Mouse (Mus musculus): ENCODE data around the gene Cyp19a1. TPM values are rescaled to one million over a fixed set of nuclear protein-coding genes. Genes with fewer than 3 reads are reported as not detected.
A peak's percentile ranks its signal among the peaks of the same experiment; 100 is the strongest.

The Cyp19a1 gene
- 0.11 TPM in 1 of 2 replicates, not detected in the other for polyA plus RNA-seq (2015; fragmentation: Nextera tagmentation; extraction: Ambion mirVana)

DNA sequence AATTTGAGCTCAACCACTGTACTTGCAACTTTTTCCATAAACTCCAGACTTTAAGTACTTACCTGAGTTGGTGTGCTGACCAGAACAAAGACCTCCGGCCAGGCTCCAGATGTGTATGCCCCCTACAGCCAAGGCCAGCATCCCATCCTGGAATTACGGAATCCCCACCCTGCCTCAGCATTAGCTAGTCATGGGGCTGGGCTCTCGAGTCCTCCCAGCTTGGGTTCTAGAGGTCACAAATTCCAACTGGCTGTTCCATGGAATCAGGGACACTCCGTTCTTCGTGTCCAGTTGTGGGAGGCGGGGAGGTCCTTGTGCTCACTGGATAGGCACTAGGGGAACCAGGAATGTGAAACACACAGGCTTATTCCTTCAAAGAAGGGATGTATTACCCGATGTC lies at the start of gene Cyp19a1:
Cyp19a1 (minus strand) TSS at position 101 of the 400 bp plus-strand sequence.
- 87% methylated on average over 7 of the region's 7 CpGs for WGBS
- no peak for ATAC-seq (replicated peaks)
- H3K27me3 ChIP-seq (replicated peaks): no peaks in the 10 kb centered on the region
- no peak within 1 kb of the TSS for H3K4me3 ChIP-seq
- H3K4me1 ChIP-seq: no peaks in the 10 kb centered on the region
- H3K9ac ChIP-seq: no peak within 1 kb of the TSS
- no peaks in the 10 kb centered on the region for H3K9me3 ChIP-seq
- no peak within 1 kb of the TSS for H3K27ac ChIP-seq
- H3K4me2 ChIP-seq: no peak within 1 kb of the TSS
- H3K36me3 ChIP-seq (replicated peaks): no peaks in the 10 kb centered on the region

- ATAC-seq (replicated peaks): no peak
- H3K36me3 ChIP-seq (replicated peaks): no peaks in the 10 kb centered on the region
- 78% methylated on average over 9 of the region's 9 CpGs for WGBS
Observed at GRCm38 (mm10) chr9:54316363-54316762, 48.5 kb upstream of the Cyp19a1 start.

GRCm38 (mm10) chr9:54308751-54309358 lies 40.9 kb upstream of the Cyp19a1 start:
- no peak overlapping the region for H3K27ac ChIP-seq
- no peaks in the 10 kb centered on the region for H3K36me3 ChIP-seq (replicated peaks)
- no peaks in the 10 kb centered on the region for H3K9me3 ChIP-seq
- no peak overlapping the region for H3K4me3 ChIP-seq
- WGBS: 54% methylated on average over 2 of the region's 2 CpGs
- H3K9ac ChIP-seq: no peak overlapping the region
- ATAC-seq (replicated peaks): no peak
- no peaks in the 10 kb centered on the region for H3K27me3 ChIP-seq (replicated peaks)
- no peak overlapping the region for H3K4me2 ChIP-seq
- H3K4me1 ChIP-seq: no peaks in the 10 kb centered on the region

More at GRCm38 (mm10) chr9:54316363-54316762, 48.5 kb upstream of the Cyp19a1 start:
- H3K27me3 ChIP-seq (replicated peaks): no peaks in the 10 kb centered on the region
- H3K9ac ChIP-seq: no peak overlapping the region
- H3K4me1 ChIP-seq: no peaks in the 10 kb centered on the region
- H3K27ac ChIP-seq: no peak overlapping the region
- H3K4me2 ChIP-seq: no peak overlapping the region
- H3K9me3 ChIP-seq: no peaks in the 10 kb centered on the region
- no peak overlapping the region for H3K4me3 ChIP-seq

- H3K4me3 ChIP-seq: no peak overlapping the region
- ATAC-seq (replicated peaks): no peak
- no peaks in the 10 kb centered on the region for H3K36me3 ChIP-seq (replicated peaks)
- H3K4me1 ChIP-seq: no peaks in the 10 kb centered on the region
- H3K27me3 ChIP-seq (replicated peaks): no peaks in the 10 kb centered on the region
- WGBS: 97% methylated on average over 1 of the region's 1 CpGs
- H3K9me3 ChIP-seq: no peaks in the 10 kb centered on the region
- no peak overlapping the region for H3K4me2 ChIP-seq
- no peak overlapping the region for H3K9ac ChIP-seq
- H3K27ac ChIP-seq: no peak overlapping the region
Observed at GRCm38 (mm10) chr9:54308209-54308608, 40.3 kb upstream of the Cyp19a1 start.

- H3K27ac ChIP-seq: no peak overlapping the region
- no peak overlapping the region for H3K4me2 ChIP-seq
- no peaks in the 10 kb centered on the region for H3K27me3 ChIP-seq (replicated peaks)
- no peak overlapping the region for H3K9ac ChIP-seq
- H3K36me3 ChIP-seq (replicated peaks): no peaks in the 10 kb centered on the region
- H3K4me1 ChIP-seq: no peaks in the 10 kb centered on the region
- ATAC-seq (replicated peaks): no peak
- no peaks in the 10 kb centered on the region for H3K9me3 ChIP-seq
- H3K4me3 ChIP-seq: no peak overlapping the region
- 79% methylated on average over 4 of the region's 4 CpGs for WGBS
Observed at GRCm38 (mm10) chr9:54301255-54301654, 33.3 kb upstream of the Cyp19a1 start.

DNA sequence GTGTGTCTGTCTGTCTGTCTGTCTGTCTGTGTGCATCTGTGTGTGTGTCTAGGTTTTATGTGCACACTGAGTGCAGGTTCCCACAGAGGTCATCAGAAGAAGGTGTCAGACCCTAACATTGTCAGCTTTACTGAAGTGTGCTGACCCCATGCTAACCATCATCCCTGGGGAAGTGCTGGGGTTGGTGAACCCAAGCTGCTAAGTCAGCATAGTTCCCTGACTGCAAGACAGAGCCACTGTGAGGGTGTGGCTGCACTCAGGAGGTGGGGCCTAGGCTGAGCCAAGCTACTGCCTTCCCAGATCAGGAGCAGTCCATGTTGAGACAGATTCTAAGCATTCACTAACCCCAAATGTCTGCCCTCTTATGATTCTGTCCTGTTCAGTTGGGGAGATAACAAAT lies 31.9 kb upstream of the Cyp19a1 start:
- Histone ChIP-seq H3K27me3 (replicated peaks) (no peaks in the 10 kb centered on the region), H3K4me1 (no peaks in the 10 kb centered on the region), H3K4me3 (no peak overlapping the region), H3K4me2 (no peak overlapping the region), H3K36me3 (replicated peaks) (no peaks in the 10 kb centered on the region), H3K27ac (no peak overlapping the region), H3K9ac (no peak overlapping the region), H3K9me3 (no peaks in the 10 kb centered on the region)
- ATAC-seq (replicated peaks): no peak

DNA sequence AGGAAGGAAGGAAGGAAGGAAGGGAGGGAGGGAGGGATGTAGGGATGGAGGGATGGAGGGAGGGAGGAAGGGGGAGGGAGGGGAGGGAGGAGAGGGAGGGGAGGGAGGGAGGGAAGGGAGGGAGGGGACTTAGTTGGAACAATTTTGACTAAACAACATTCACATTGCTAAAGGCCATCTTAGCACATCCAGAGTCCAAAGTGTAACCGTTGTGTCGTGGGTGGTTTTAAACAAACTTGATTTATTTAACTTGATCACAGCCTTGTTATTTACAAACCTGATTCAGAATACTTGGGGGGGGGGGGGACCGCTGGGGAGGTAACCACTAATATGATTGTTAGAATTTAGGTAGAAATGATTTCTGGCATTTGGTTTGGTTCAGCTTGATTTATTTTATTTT lies 31.5 kb upstream of the Cyp19a1 start:
- no peak for ATAC-seq (replicated peaks)
- Histone ChIP-seq H3K9ac (no peak overlapping the region), H3K4me3 (no peak overlapping the region), H3K27ac (no peak overlapping the region), H3K27me3 (replicated peaks) (no peaks in the 10 kb centered on the region), H3K4me1 (no peaks in the 10 kb centered on the region), H3K36me3 (replicated peaks) (no peaks in the 10 kb centered on the region), H3K4me2 (no peak overlapping the region), H3K9me3 (no peaks in the 10 kb centered on the region)
- 87% methylated on average over 3 of the region's 3 CpGs for WGBS

GRCm38 (mm10) chr9:54287804-54288203 lies 19.9 kb upstream of the Cyp19a1 start:
- Histone ChIP-seq H3K9me3 (no peaks in the 10 kb centered on the region), H3K27ac (no peak overlapping the region), H3K9ac (no peak overlapping the region), H3K4me3 (no peak overlapping the region), H3K4me1 (peaks cover 7% of the 10 kb centered on the region), H3K36me3 (replicated peaks) (no peaks in the 10 kb centered on the region), H3K27me3 (replicated peaks) (peaks cover 4% of the 10 kb centered on the region; the same call in 1 of the 2 replicates), H3K4me2 (no peak overlapping the region)
- WGBS: 46% methylated on average over 5 of the region's 5 CpGs
- ATAC-seq (replicated peaks): no peak

DNA sequence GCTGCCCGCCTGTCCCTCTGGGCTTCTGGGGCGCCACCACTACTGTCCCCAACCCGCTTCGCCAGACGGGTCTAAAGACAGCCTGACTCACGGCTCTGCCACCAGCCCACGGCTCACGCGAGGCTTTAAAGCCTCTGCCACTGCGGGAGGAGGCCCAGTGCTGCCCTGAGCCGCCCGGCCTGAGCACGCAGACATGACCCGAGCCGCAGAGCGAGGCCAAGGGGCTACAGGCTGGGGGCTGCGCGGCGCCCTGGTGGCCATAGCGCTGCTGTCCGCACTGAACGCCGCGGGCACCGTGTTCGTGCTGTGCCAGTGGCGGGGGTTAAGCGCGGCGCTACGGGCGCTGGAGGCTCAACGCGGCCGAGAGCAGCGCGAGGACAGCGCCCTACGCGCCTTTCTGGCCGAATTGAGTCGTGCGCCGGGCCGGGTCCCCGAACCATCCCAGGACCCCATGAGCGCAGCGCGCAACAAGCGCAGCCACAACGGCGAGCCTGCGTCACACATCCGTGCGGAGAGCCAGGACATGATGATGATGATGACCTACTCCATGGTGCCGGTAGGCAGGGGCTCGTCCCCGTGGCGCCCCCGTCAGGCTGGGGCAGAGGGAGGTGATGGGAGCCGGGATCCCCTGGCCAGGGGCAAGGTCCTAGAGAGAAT lies 18.5 kb upstream of the Cyp19a1 start, which contains the start of gene Gldn:
Gldn (plus strand) TSS at position 156 of the 657 bp plus-strand sequence.
- 3% methylated on average over 61 of the region's 61 CpGs for WGBS
- no peaks in the 10 kb centered on the region for H3K9me3 ChIP-seq
- no peak within 1 kb of the TSS for H3K27ac ChIP-seq
- H3K9ac ChIP-seq: peak within 1 kb of the TSS; percentile 53
- no peaks in the 10 kb centered on the region for H3K36me3 ChIP-seq (replicated peaks)
- peak within 1 kb of the TSS; percentile 97 for H3K4me2 ChIP-seq
- ATAC-seq (replicated peaks): peak; percentile 78
- peaks cover 7% of the 10 kb centered on the region for H3K4me1 ChIP-seq
- H3K27me3 ChIP-seq (replicated peaks): peaks cover 4% of the 10 kb centered on the region; the same call in 1 of the 2 replicates
- peak within 1 kb of the TSS; percentile 51 for H3K4me3 ChIP-seq

- Histone ChIP-seq H3K4me2 (no peak overlapping the region), H3K27ac (no peak overlapping the region), H3K4me3 (no peak overlapping the region), H3K9me3 (no peaks in the 10 kb centered on the region), H3K4me1 (no peaks in the 10 kb centered on the region), H3K9ac (no peak overlapping the region), H3K27me3 (replicated peaks) (no peaks in the 10 kb centered on the region), H3K36me3 (replicated peaks) (no peaks in the 10 kb centered on the region)
- 89% methylated on average over 12 of the region's 12 CpGs for WGBS
- no peak for ATAC-seq (replicated peaks)
Observed at GRCm38 (mm10) chr9:54279046-54279589, 11.2 kb upstream of the Cyp19a1 start.

GRCm38 (mm10) chr9:54275283-54275682 lies 7.4 kb upstream of the Cyp19a1 start:
- no peaks in the 10 kb centered on the region for H3K9me3 ChIP-seq
- no peak overlapping the region for H3K9ac ChIP-seq
- H3K36me3 ChIP-seq (replicated peaks): no peaks in the 10 kb centered on the region
- no peak for ATAC-seq (replicated peaks)
- no peaks in the 10 kb centered on the region for H3K4me1 ChIP-seq
- H3K27ac ChIP-seq: no peak overlapping the region
- 95% methylated on average over 4 of the region's 4 CpGs for WGBS
- H3K4me2 ChIP-seq: no peak overlapping the region
- no peak overlapping the region for H3K4me3 ChIP-seq
- H3K27me3 ChIP-seq (replicated peaks): no peaks in the 10 kb centered on the region

GRCm38 (mm10) chr9:54270889-54271288 lies 3.0 kb upstream of the Cyp19a1 start:
- WGBS: 52% methylated on average over 5 of the region's 5 CpGs

More at GRCm38 (mm10) chr9:54270889-54271288, 3.0 kb upstream of the Cyp19a1 start:
- Histone ChIP-seq H3K4me3 (no peak overlapping the region), H3K4me2 (no peak overlapping the region), H3K9ac (no peak overlapping the region), H3K27ac (no peak overlapping the region), H3K9me3 (no peaks in the 10 kb centered on the region), H3K4me1 (no peaks in the 10 kb centered on the region), H3K27me3 (replicated peaks) (no peaks in the 10 kb centered on the region), H3K36me3 (replicated peaks) (no peaks in the 10 kb centered on the region)
- no peak for ATAC-seq (replicated peaks)

Data from midbrain, embryonic 15.5 days (tissue).